Mouse (Mus musculus) neutrophil, adult 5-6 weeks (primary cell): ENCODE measurements around the gene Mbd4. TPM values are rescaled to one million over a fixed set of nuclear protein-coding genes. Genes with fewer than 3 reads are reported as not detected.

Experiments
- total RNA-seq: library from RNA; stranded (forward); fragments of 200-1000 nt; gene quantifications from 2 replicates; pipeline ENCODE4 v1.2.3, GENCODE M21; 2017

Gene Mbd4
- total RNA-seq, 1 experiment from 2014 or later = 34.9 TPM

Other genes with a start within 250 kb of the Mbd4 start
- 278 and 293 TPM in 2 replicates for gene Raf1, start 176.7 kb downstream of the Mbd4 start, total RNA-seq
- gene Tmem40, start 91.0 kb downstream of the Mbd4 start, total RNA-seq = 15.1 and 20.1 TPM in 2 replicates
- gene Cand2, start 78.8 kb downstream of the Mbd4 start, total RNA-seq = 0.86 and 1.0 TPM in 2 replicates
- gene Rpl32, start 44.6 kb downstream of the Mbd4 start, total RNA-seq = 1,487 and 1,493 TPM in 2 replicates
- 0.12 and 0.81 TPM in 2 replicates for gene Efcab12, start 15.0 kb downstream of the Mbd4 start, total RNA-seq
- gene Ift122, start 99 bp upstream of the Mbd4 start, total RNA-seq = 1.6 and 2.8 TPM in 2 replicates
- 0.12 TPM in 1 of 2 replicates, not detected in the other for gene Rho, start 78.4 kb upstream of the Mbd4 start, total RNA-seq
- not detected in 2 replicates for gene H1foo, start 91.6 kb upstream of the Mbd4 start, total RNA-seq
- 12.0 and 12.2 TPM in 2 replicates for gene Plxnd1, start 141.6 kb upstream of the Mbd4 start, total RNA-seq